Comparison of ENCODE assay signal across 31 mouse cellular contexts in the genomic region with DNA sequence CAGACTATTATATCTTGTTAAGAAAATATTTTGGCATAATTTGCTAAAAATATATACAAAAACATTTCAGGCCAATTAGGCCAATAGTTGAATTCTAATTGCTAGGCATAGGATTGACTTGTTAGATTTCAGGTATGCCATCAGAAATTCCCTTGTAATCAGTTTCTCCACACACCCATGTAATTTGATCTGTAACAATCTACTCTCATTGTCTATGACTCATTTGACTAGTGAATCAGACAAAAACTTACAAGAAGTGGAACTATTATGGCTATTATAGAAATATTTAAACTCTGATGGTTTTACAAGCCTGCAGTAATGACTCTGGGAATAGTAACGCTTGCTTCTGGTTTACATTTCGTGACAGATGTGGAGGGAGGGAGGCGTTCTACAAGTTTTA.
"Had no signal": no experiment of that assay in that cellular context is flagged by ENCODE, and none has a peak within 500 bp of the region (broad histone marks: within the 10 kb centered on the region; RNA-seq: fewer than 3 reads in every experiment).

No protein-coding gene starts in this region.

- H3K4me3 ChIP-seq: limb, embryonic 10.5 days; limb, embryonic 12.5 days; limb, embryonic 13.5 days; limb, embryonic 15.5 days; liver, embryonic 13.5 days; liver, embryonic 15.5 days; lung, embryonic 15.5 days; megakaryocyte, embryonic 14.5 days; midbrain, embryonic 10.5 days; midbrain, embryonic 12.5 days; midbrain, embryonic 13.5 days; midbrain, embryonic 15.5 days; myocyte; neural tube, embryonic 12.5 days; neural tube, embryonic 13.5 days had no signal

- ATAC-seq: liver, postnatal 0 days; lung, postnatal 0 days; midbrain, embryonic 13.5 days; midbrain, embryonic 15.5 days; midbrain, embryonic 16.5 days had no signal

- H3K9me3 ChIP-seq: limb, embryonic 10.5 days; limb, embryonic 12.5 days; limb, embryonic 13.5 days; limb, embryonic 15.5 days; liver, embryonic 13.5 days; liver, embryonic 15.5 days; lung, embryonic 15.5 days; midbrain, embryonic 10.5 days; midbrain, embryonic 12.5 days; midbrain, embryonic 13.5 days; midbrain, embryonic 15.5 days; neural tube, embryonic 12.5 days; neural tube, embryonic 13.5 days had no signal

- DNase-seq: left cerebral cortex, postnatal 4 days; liver; liver, embryonic 13.5 days; liver, postnatal 0 days; lung, adult 18-20 months; lung, embryonic 14.5 days; lung, postnatal 10 days; lung, postnatal 14 days; lung, postnatal 36 days; lung, postnatal 4 days; midbrain, embryonic 14.5 days had no signal

- H3K4me1 ChIP-seq: limb, embryonic 10.5 days; limb, embryonic 12.5 days; limb, embryonic 13.5 days; limb, embryonic 15.5 days; liver, embryonic 13.5 days; liver, embryonic 15.5 days; lung, embryonic 15.5 days; megakaryocyte, embryonic 14.5 days; midbrain, embryonic 10.5 days; midbrain, embryonic 12.5 days; midbrain, embryonic 13.5 days; midbrain, embryonic 15.5 days; neural tube, embryonic 12.5 days; neural tube, embryonic 13.5 days had no signal

- H3K4me2 ChIP-seq: limb, embryonic 12.5 days; limb, embryonic 13.5 days; limb, embryonic 15.5 days; liver, embryonic 11.5 days; liver, embryonic 13.5 days; liver, embryonic 15.5 days; lung, embryonic 14.5 days; lung, embryonic 15.5 days; midbrain, embryonic 11.5 days; midbrain, embryonic 12.5 days; midbrain, embryonic 13.5 days; midbrain, embryonic 15.5 days; neural tube, embryonic 12.5 days; neural tube, embryonic 13.5 days had no signal

- H3K9ac ChIP-seq: limb, embryonic 12.5 days; limb, embryonic 13.5 days; limb, embryonic 15.5 days; liver, embryonic 13.5 days; liver, embryonic 14.5 days; liver, embryonic 15.5 days; liver, postnatal 0 days; lung, embryonic 14.5 days; lung, embryonic 15.5 days; midbrain, embryonic 12.5 days; midbrain, embryonic 13.5 days; midbrain, embryonic 15.5 days; neural tube, embryonic 12.5 days; neural tube, embryonic 13.5 days had no signal

- H3K27me3 ChIP-seq: limb, embryonic 12.5 days; limb, embryonic 13.5 days; limb, embryonic 15.5 days; liver, embryonic 13.5 days; liver, embryonic 15.5 days; lung, embryonic 15.5 days; megakaryocyte, embryonic 14.5 days; midbrain, embryonic 12.5 days; midbrain, embryonic 13.5 days; midbrain, embryonic 15.5 days; neural tube, embryonic 12.5 days; neural tube, embryonic 13.5 days had no signal

- H3K27ac ChIP-seq: limb, embryonic 10.5 days; limb, embryonic 12.5 days; limb, embryonic 13.5 days; limb, embryonic 15.5 days; liver, embryonic 13.5 days; liver, embryonic 14.5 days; liver, embryonic 15.5 days; lung, embryonic 15.5 days; macrophage; midbrain, embryonic 10.5 days; midbrain, embryonic 12.5 days; midbrain, embryonic 13.5 days; midbrain, embryonic 15.5 days; neural tube, embryonic 12.5 days; neural tube, embryonic 13.5 days had no signal

- H3K36me3 ChIP-seq: limb, embryonic 10.5 days; limb, embryonic 12.5 days; limb, embryonic 13.5 days; limb, embryonic 15.5 days; liver, embryonic 13.5 days; liver, embryonic 15.5 days; lung, embryonic 15.5 days; midbrain, embryonic 10.5 days; midbrain, embryonic 12.5 days; midbrain, embryonic 13.5 days; midbrain, embryonic 15.5 days; neural tube, embryonic 12.5 days; neural tube, embryonic 13.5 days had no signal
